Mouse (Mus musculus) myocyte (in vitro differentiated cells): ENCODE results near the gene Stag1. TPM values are rescaled to one million over a fixed set of nuclear protein-coding genes. Genes with fewer than 3 reads are reported as not detected.

Source experiments
- H3K27me3 ChIP-seq: one replicate; pipeline ENCODE4 v1.6.1; 2011; ENCODE audit not compliant: control insufficient read depth, insufficient read depth, insufficient read length
- H3K36me3 ChIP-seq: one replicate; pipeline ENCODE4 v1.6.1; 2011; ENCODE audit not compliant: control insufficient read depth, insufficient read depth
- H3K4me2 ChIP-seq: one replicate; pipeline ENCODE4 v1.6.1; 2011; ENCODE audit warnings: low read depth, control low read depth
- H3K4me3 ChIP-seq: one replicate; pipeline ENCODE4 v1.5.1; 2011; ENCODE audit warnings: mild to moderate bottlenecking, control low read depth, moderate library complexity
- H3K79me2 ChIP-seq: one replicate; pipeline ENCODE4 v1.6.1; 2011; ENCODE audit not compliant: control insufficient read depth, insufficient read depth
- H3ac ChIP-seq: one replicate; pipeline ENCODE4 v1.6.1; 2011; ENCODE audit not compliant: control insufficient read depth, insufficient read length
- CEBPB ChIP-seq: IDR thresholded peaks from 2 replicates; pipeline ENCODE4 v1.6.1; 2011; ENCODE audit warnings: mild to moderate bottlenecking, moderate library complexity; ENCODE audit not compliant: poor library complexity, insufficient read depth, severe bottlenecking
- E2F4 ChIP-seq: IDR thresholded peaks from one replicate; pipeline ENCODE4 v1.6.1; 2011; ENCODE audit warnings: mild to moderate bottlenecking, control low read depth, moderate library complexity; ENCODE audit not compliant: insufficient read depth
- MAX ChIP-seq: IDR thresholded peaks from one replicate; pipeline ENCODE4 v1.6.1; 2011; ENCODE audit warnings: low read depth, mild to moderate bottlenecking, control low read depth
- MYOD1 ChIP-seq, 3 experiments: IDR thresholded peaks; one replicate each; pipeline ENCODE4 v1.6.1; 2011; ENCODE audit warnings: control low read depth in 2 of 3, low read depth in 2 of 3, mild to moderate bottlenecking in 2 of 3, moderate library complexity in 1 of 3; ENCODE audit not compliant: insufficient read length in 2 of 3, control insufficient read depth in 1 of 3
- MYOG ChIP-seq, 3 experiments: IDR thresholded peaks; one replicate each; pipeline ENCODE4 v1.6.1; 2011; ENCODE audit warnings: control low read depth in 2 of 3, low read depth in 2 of 3, mild to moderate bottlenecking in 2 of 3; ENCODE audit not compliant: insufficient read length in 2 of 3, control insufficient read depth in 1 of 3, insufficient read depth in 1 of 3
- POLR2A ChIP-seq: IDR thresholded peaks from one replicate; pipeline ENCODE4 v1.6.1; 2011; ENCODE audit warnings: low read depth, mild to moderate bottlenecking, control low read depth, moderate library complexity; ENCODE audit not compliant: insufficient read length
- POLR2AphosphoS2 ChIP-seq: IDR thresholded peaks from one replicate; pipeline ENCODE4 v1.6.1; 2011; ENCODE audit warnings: low read depth, control low read depth; ENCODE audit not compliant: insufficient read length
- REST ChIP-seq: IDR thresholded peaks from one replicate; pipeline ENCODE4 v1.6.1; 2011; ENCODE audit warnings: mild to moderate bottlenecking, control low read depth, moderate library complexity; ENCODE audit not compliant: insufficient read depth, insufficient read length
- SRF ChIP-seq: IDR thresholded peaks from one replicate; pipeline ENCODE4 v1.6.1; 2011; ENCODE audit warnings: low read depth; ENCODE audit not compliant: control insufficient read depth, insufficient read length
- TCF12 ChIP-seq: IDR thresholded peaks from one replicate; pipeline ENCODE4 v1.6.1; 2011; ENCODE audit warnings: mild to moderate bottlenecking, control low read depth; ENCODE audit not compliant: poor library complexity, insufficient read depth, severe bottlenecking
- TCF3 ChIP-seq: IDR thresholded peaks from one replicate; pipeline ENCODE4 v1.6.1; 2011; ENCODE audit warnings: low read depth, control low read depth; ENCODE audit not compliant: insufficient read length
- USF1 ChIP-seq: IDR thresholded peaks from one replicate; pipeline ENCODE4 v1.6.1; 2011; ENCODE audit warnings: low read depth, mild to moderate bottlenecking, control low read depth, moderate library complexity
- polyA plus RNA-seq: library from polyadenylated mRNA; unstranded; fragments of >200 nt; fragmentation: generic; extraction: Trizol; gene quantifications from one replicate; pipeline ENCODE4 v1.2.1, GENCODE M21; 2012; ENCODE audit warnings: missing spikeins

The Stag1 gene
- polyA plus RNA-seq, 1 experiment, result 5.9 TPM

- TF ChIP-seq POLR2AphosphoS2, result no peak
- no peak for TF ChIP-seq MYOG (IDR thresholded peaks at IDR 0.05; ENCODE audit: control insufficient read depth in 1 of 3, insufficient read depth in 1 of 3, insufficient read length in 2 of 3, low read depth in 2 of 3)
- no peak for TF ChIP-seq USF1
- no peak for TF ChIP-seq REST
- no peak for TF ChIP-seq SRF
- no peak for TF ChIP-seq TCF3
- TF ChIP-seq POLR2A, result no peak
- TF ChIP-seq CEBPB, result no peak
- TF ChIP-seq MYOD1 (IDR thresholded peaks at IDR 0.05; ENCODE audit: control insufficient read depth in 1 of 3, insufficient read length in 2 of 3, low read depth in 2 of 3), result no peak
- TF ChIP-seq E2F4, result no peak
Measured at GRCm38 (mm10) chr9:100573942-100574341, 23.7 kb upstream of the Stag1 start.

GRCm38 (mm10) chr9:100580196-100580740, 17.3 kb upstream of the Stag1 start:
- Histone ChIP-seq H3ac (no peak overlapping the region), H3K4me3 (no peak overlapping the region), H3K36me3 (no peaks in the 10 kb centered on the region), H3K4me2 (no peak overlapping the region), H3K79me2 (no peaks in the 10 kb centered on the region), H3K27me3 (no peaks in the 10 kb centered on the region)
- TF ChIP-seq MYOD1 (IDR thresholded peaks at IDR 0.05; ENCODE audit: control insufficient read depth in 1 of 3, insufficient read length in 2 of 3, low read depth in 2 of 3), result no peak
- TF ChIP-seq TCF3, result no peak
- no peak for TF ChIP-seq REST
- no peak for TF ChIP-seq POLR2A
- TF ChIP-seq SRF, result no peak
- TF ChIP-seq MAX, result no peak
- no peak for TF ChIP-seq TCF12

More at GRCm38 (mm10) chr9:100573942-100574341, 23.7 kb upstream of the Stag1 start:
- no peaks in the 10 kb centered on the region for H3K36me3 ChIP-seq
- no peak overlapping the region for H3ac ChIP-seq
- no peak overlapping the region for H3K4me3 ChIP-seq
- H3K4me2 ChIP-seq, result no peak overlapping the region
- no peaks in the 10 kb centered on the region for H3K27me3 ChIP-seq
- no peaks in the 10 kb centered on the region for H3K79me2 ChIP-seq

- TF ChIP-seq CEBPB (no peak), MYOG (IDR thresholded peaks at IDR 0.05; ENCODE audit: control insufficient read depth in 1 of 3, insufficient read depth in 1 of 3, insufficient read length in 2 of 3, low read depth in 2 of 3) (peak; percentile 16 to 82 (median 65)), MYOD1 (IDR thresholded peaks at IDR 0.05; ENCODE audit: control insufficient read depth in 1 of 3, insufficient read length in 2 of 3, low read depth in 2 of 3) (peak in 2 of 3 experiments; percentile 68 to 91)
- H3K27me3 ChIP-seq, result no peaks in the 10 kb centered on the region
- no peaks in the 10 kb centered on the region for H3K36me3 ChIP-seq
- peak overlapping the region; percentile 2 for H3K4me2 ChIP-seq
- no peak overlapping the region for H3ac ChIP-seq
- H3K79me2 ChIP-seq, result no peaks in the 10 kb centered on the region
- no peak overlapping the region for H3K4me3 ChIP-seq
Measured at GRCm38 (mm10) chr9:100581543-100582492, 15.8 kb upstream of the Stag1 start.

GRCm38 (mm10) chr9:100582883-100583575, 14.6 kb upstream of the Stag1 start:
- Histone ChIP-seq H3K27me3 (no peaks in the 10 kb centered on the region), H3ac (no peak overlapping the region), H3K4me2 (peak overlapping the region; percentile 38), H3K4me3 (no peak overlapping the region), H3K36me3 (no peaks in the 10 kb centered on the region), H3K79me2 (no peaks in the 10 kb centered on the region)
- TF ChIP-seq POLR2A, result no peak
- TF ChIP-seq TCF3, result no peak
- TF ChIP-seq SRF, result no peak
- no peak for TF ChIP-seq REST
- no peak for TF ChIP-seq CEBPB
- no peak for TF ChIP-seq POLR2AphosphoS2
- TF ChIP-seq TCF12, result no peak
- no peak for TF ChIP-seq USF1
- no peak for TF ChIP-seq MAX
- TF ChIP-seq MYOD1 (IDR thresholded peaks at IDR 0.05; ENCODE audit: control insufficient read depth in 1 of 3, insufficient read length in 2 of 3, low read depth in 2 of 3), result no peak
- no peak for TF ChIP-seq E2F4
- no peak for TF ChIP-seq MYOG (IDR thresholded peaks at IDR 0.05; ENCODE audit: control insufficient read depth in 1 of 3, insufficient read depth in 1 of 3, insufficient read length in 2 of 3, low read depth in 2 of 3)
